Mouse (Mus musculus) cortical plate, adult 2 months (tissue): ENCODE measurements around the gene Wdr24.

Experiments used
- CTCF ChIP-seq: fragments of 200-500 bp; IDR thresholded peaks from 2 replicates; pipeline ENCODE4 v1.5.1; 2011; ENCODE audit warnings: mild to moderate bottlenecking, control low read depth, low read length; ENCODE audit not compliant: insufficient read depth; ENCODE audit errors: extremely low read depth
- POLR2A ChIP-seq: fragments of 200-500 bp; IDR thresholded peaks from 2 replicates; pipeline ENCODE4 v1.6.1; 2011; ENCODE audit warnings: mild to moderate bottlenecking, low read length, control low read depth; ENCODE audit not compliant: insufficient read depth; ENCODE audit errors: extremely low read depth

DNA sequence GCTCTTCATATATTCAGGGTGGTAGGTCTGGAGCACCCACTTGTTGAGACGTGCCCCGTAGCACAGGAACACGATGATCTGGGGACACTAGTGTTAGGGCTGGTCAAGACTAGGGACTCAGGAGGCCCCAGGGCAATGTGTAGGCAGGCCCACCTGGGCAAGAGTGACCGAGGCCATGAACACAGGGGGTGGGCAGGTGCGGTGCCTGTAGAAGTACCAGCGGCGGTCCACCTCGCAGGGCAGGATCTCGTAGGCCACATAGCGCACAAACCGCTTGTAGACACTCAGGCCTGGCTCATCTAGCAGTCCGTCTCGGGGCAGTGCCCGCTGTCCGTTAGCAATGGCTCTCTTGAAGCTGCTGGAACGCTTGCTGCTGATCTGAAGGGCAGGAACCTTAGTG is 12.4 kb downstream of the Wdr24 start:
- TF ChIP-seq CTCF (no peak), POLR2A (no peak)
